Mouse (Mus musculus) retina, postnatal 1 day (tissue): ENCODE results near the gene Phf5a.

Experiments
- DNase-seq: peaks from one replicate; pipeline ENCODE4 v3.0.0-alpha.2; 2012

The Phf5a gene

DNA sequence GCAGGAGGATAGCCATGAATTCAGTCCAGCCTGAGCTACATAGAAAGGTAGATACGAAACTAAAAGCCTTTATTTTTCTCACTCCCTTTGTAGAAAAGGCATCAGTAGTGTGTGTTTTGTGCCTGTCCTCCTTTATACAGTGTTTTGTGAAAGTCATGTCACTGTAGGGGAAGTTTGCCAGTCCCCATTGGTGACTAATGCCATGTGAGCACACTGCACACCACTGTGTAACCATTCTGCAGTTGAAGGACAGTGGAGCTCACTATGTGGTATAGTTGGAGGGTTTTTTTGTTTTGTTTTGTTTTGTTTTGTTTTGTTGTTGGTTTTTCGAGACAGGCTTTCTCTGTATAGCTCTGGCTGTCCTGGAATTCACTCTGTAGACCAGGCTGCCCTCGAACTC lies 53.3 kb downstream of the Phf5a start:
- no peak for DNase-seq

DNA sequence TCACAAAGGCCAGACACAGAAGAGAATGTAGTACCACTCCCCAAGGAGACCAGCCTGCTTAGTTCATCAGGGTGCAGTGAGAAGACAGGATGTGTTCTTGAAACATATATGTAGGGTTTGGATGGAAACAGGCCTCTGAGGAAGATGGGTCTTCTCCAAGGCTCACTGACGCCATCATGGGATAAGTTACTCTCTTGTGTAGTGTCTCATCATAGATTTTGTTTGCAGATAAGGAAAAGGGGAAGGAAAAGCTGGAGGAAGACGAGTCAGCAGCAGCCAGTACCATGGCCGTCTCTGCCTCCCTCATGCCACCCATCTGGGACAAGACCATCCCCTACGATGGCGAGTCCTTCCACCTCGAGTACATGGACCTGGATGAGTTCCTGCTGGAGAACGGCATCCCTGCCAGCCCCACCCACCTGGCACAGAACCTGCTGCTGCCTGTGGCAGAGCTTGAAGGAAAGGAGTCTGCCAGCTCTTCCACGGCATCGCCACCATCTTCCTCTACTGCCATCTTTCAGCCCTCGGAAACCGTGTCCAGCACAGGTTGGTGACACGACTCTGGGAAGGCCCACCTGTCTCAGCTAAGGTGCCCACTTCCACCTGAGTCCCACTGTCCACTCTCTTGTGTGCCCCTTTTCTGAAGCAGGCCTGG lies 56.9 kb downstream of the Phf5a start:
- DNase-seq, result no peak
